Mouse (Mus musculus): ENCODE measurements around the gene Cntnap5a.

DNA sequence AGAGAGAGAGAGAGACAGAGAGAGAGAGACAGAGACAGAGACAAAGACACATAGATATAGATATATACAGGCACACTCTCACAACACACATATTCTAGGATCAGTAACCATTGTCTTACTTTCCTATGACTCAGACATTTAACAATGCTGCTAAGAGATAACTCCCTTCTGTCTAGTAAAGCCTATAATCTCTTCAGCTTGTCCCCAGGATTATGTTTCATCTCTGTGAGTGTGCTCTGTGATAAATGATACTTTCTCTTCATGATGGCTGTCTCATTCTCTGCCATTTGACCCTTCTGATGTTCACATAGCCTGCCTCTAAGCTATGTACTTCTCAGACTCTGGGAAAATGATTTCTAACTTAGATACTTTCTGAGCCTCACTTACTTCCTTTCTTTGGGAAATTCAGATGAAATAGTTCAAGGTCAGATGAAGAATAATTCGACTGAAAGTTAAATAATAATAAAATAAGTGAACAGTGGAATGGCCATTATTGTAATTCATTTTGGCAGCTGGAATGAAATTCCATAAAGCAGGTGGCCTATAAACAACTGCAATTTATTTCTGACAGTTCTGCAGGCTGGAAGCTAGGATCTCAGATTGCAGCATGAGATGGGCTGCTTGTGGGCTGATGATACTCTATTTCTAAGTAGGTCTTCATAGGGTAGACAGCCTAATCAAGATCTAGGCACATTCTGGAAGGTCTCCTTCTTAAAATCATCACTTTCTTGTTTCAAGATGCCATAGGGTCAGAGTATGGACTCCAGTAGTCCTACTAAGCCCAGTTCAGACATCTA is 444.1 kb downstream of the Cntnap5a start:
- TF ChIP-seq POLR2A (IDR thresholded peaks at IDR 0.05; ENCODE audit: extremely low read depth, insufficient read depth, low read length) (no peak), CTCF (IDR thresholded peaks at IDR 0.05; ENCODE audit: extremely low read depth, insufficient read depth, low read length) (no peak)
